Comparison of ENCODE assay signal across 27 mouse cellular contexts in the genomic region with DNA sequence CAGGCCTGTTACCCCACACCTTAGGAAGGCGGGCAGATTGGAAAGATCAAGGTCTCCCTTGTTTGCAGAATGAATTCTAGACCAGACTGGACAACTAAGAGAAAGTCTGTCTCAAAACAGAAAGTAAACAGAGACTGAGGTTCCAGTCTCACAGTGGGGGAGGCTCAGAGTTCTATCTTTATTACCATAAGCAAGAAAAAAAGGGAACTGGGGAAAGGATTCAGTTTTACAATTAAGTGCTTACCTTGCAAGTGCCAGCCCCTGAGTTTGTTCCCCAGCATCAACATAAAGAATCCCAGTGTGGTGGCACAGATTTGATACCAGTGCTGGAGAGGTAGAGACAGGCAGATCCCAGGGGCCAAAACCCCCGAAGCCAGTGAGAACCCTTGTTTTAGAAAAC. TPM values are rescaled to one million over a fixed set of nuclear protein-coding genes. Genes with fewer than 3 reads are reported as not detected.
DNase-seq lines count a peak whose midpoint lies in the region; ATAC-seq and TF ChIP-seq lines count a peak whose summit lies in the region.
"Had no signal": no experiment of that assay in that cellular context is flagged by ENCODE, and none has a peak within 500 bp of the region (broad histone marks: within the 10 kb centered on the region; RNA-seq: fewer than 3 reads in every experiment).

No protein-coding gene starts in this region.

- H3K27me3 ChIP-seq in lung, embryonic 16.5 days (ENCODE audit: control insufficient read depth, insufficient read depth, low read depth, low read length): no peaks in the 10 kb centered on the region
- no peaks in the 10 kb centered on the region for H3K27me3 ChIP-seq in CH12.LX (replicated peaks)
- no peaks in the 10 kb centered on the region for H3K27me3 ChIP-seq in splenic B cell, adult 2 months (ENCODE audit: control insufficient read depth, insufficient read depth, low read length, poor library complexity, severe bottlenecking)
- H3K27me3 ChIP-seq: embryonic facial prominence, embryonic 13.5 days; hindbrain, embryonic 12.5 days; kidney, embryonic 15.5 days; limb, embryonic 12.5 days had no signal

- H3K79me2 ChIP-seq in CH12.LX (replicated peaks; ENCODE audit: control insufficient read depth, extremely low read depth, insufficient read depth, poor library complexity, severe bottlenecking): no peaks in the 10 kb centered on the region

- in situ Hi-C loops in CH12.LX (cut with MboI; ENCODE audit: low pct_ligation_motif_present, low pct_unique_long_range_greater_than_20kb, low sequenced_read_pairs): no loop called here

- no peak for DNase-seq in lung, postnatal 10 days
- peak; percentile 58 for DNase-seq in CH12.LX (ENCODE audit: extremely low read depth)
- DNase-seq in splenic B cell, adult 2 months (ENCODE audit: low read depth, low spot score): peak; percentile 49
- no peak for DNase-seq in kidney, adult 8-10 months
- DNase-seq: adrenal gland, postnatal 36 days; cerebellum, adult 18-20 months; cerebellum, postnatal 14 days; gastrocnemius, postnatal 10 days; heart, postnatal 14 days; kidney, postnatal 36 days; lung, postnatal 14 days; right cerebral cortex, adult 18-20 months; right cerebral cortex, postnatal 4 days; thymus, postnatal 14 days had no signal

- no peak for ATAC-seq in lung, embryonic 16.5 days (ENCODE audit: low read depth)
- ATAC-seq in common myeloid progenitor, adult 5-6 weeks (replicated peaks; ENCODE audit: low read depth, poor library complexity, severe bottlenecking): peak; percentile 43; the same call in 1 of the 2 replicates
- no peak for ATAC-seq in cerebellum, adult (ENCODE audit: insufficient number of reproducible peaks, low FRiP score, low TSS enrichment)
- ATAC-seq: forebrain, embryonic 14.5 days; intestine, postnatal 0 days had no signal

- no peak for TF ChIP-seq RAD21 in CH12.LX (IDR thresholded peaks at IDR 0.05; ENCODE audit: low read depth, low read length)

- peak; percentile 60; the same call in 1 of the 2 replicates for TF ChIP-seq EP300 in CH12.LX (IDR thresholded peaks at IDR 0.05; ENCODE audit: low read length)

- no peak overlapping the region for H3K4me3 ChIP-seq in lung, embryonic 16.5 days (ENCODE audit: low read length)
- no peak overlapping the region for H3K4me3 ChIP-seq in CH12.LX (replicated peaks in 1 of 3; ENCODE audit: low read depth in 2 of 3, low read length in 2 of 3, poor library complexity in 1 of 3)
- H3K4me3 ChIP-seq: embryonic facial prominence, embryonic 13.5 days; erythroblast, embryonic 14.5 days; heart, embryonic 13.5 days; hindbrain, embryonic 12.5 days; kidney, embryonic 15.5 days; limb, embryonic 12.5 days; midbrain, embryonic 10.5 days had no signal

- WGBS in lung, embryonic 16.5 days: 42% methylated on average over 2 of the region's 2 CpGs

- H3K4me2 ChIP-seq in lung, embryonic 16.5 days (ENCODE audit: low read depth, low read length): no peak overlapping the region
- H3K4me2 ChIP-seq in CH12.LX (ENCODE audit: insufficient read depth, low read depth, poor library complexity, severe bottlenecking): peak overlapping the region; percentile 69
- H3K4me2 ChIP-seq: embryonic facial prominence, embryonic 13.5 days; heart, embryonic 13.5 days; hindbrain, embryonic 12.5 days; kidney, embryonic 15.5 days; limb, embryonic 12.5 days had no signal

- H3K9ac ChIP-seq in lung, embryonic 16.5 days (ENCODE audit: low read length): no peak overlapping the region
- H3K9ac ChIP-seq in CH12.LX (ENCODE audit: insufficient read depth, low read depth): no peak overlapping the region
- H3K9ac ChIP-seq: embryonic facial prominence, embryonic 13.5 days; heart, embryonic 13.5 days; hindbrain, embryonic 12.5 days; kidney, embryonic 15.5 days; limb, embryonic 12.5 days; liver, embryonic 14.5 days had no signal

- dilution Hi-C loops in CH12.LX (cut with MboI; ENCODE audit: extremely low pct_ligation_motif_present, extremely low pct_unique_long_range_greater_than_20kb, low sequenced_read_pairs): no loop called here

- no peak for TF ChIP-seq CTCF in CH12.LX (conservative IDR thresholded peaks at IDR 0.05 in 1 of 2, IDR thresholded peaks at IDR 0.05 in 1 of 2; ENCODE audit: low read depth in 2 of 2, low read length in 2 of 2)

- no peaks in the 10 kb centered on the region for H3K36me3 ChIP-seq in lung, embryonic 16.5 days (ENCODE audit: control insufficient read depth, insufficient read depth, low read length)
- H3K36me3 ChIP-seq in CH12.LX (replicated peaks in 1 of 2; ENCODE audit: control insufficient read depth in 1 of 2, insufficient read depth in 1 of 2, low read length in 1 of 2): no peaks in the 10 kb centered on the region
- no peaks in the 10 kb centered on the region for H3K36me3 ChIP-seq in splenic B cell, adult 2 months (ENCODE audit: control insufficient read depth, insufficient read depth, low read length, poor library complexity, severe bottlenecking)
- H3K36me3 ChIP-seq: embryonic facial prominence, embryonic 13.5 days; heart, embryonic 13.5 days; hindbrain, embryonic 12.5 days; kidney, embryonic 15.5 days; limb, embryonic 12.5 days; midbrain, embryonic 10.5 days had no signal

- H3K27ac ChIP-seq in lung, embryonic 16.5 days (ENCODE audit: low read length): peak overlapping the region; percentile 66
- no peak overlapping the region for H3K27ac ChIP-seq in CH12.LX (ENCODE audit: insufficient read depth, low read depth)
- H3K27ac ChIP-seq: embryonic facial prominence, embryonic 13.5 days; heart, embryonic 13.5 days; hindbrain, embryonic 12.5 days; kidney, embryonic 15.5 days; limb, embryonic 12.5 days; liver, embryonic 14.5 days; midbrain, embryonic 10.5 days had no signal

- H3K9me3 ChIP-seq in lung, embryonic 16.5 days (ENCODE audit: control insufficient read depth, low read length): no peaks in the 10 kb centered on the region
- H3K9me3 ChIP-seq in CH12.LX (replicated peaks; ENCODE audit: low read length): peaks cover 3% of the 10 kb centered on the region
- H3K9me3 ChIP-seq: embryonic facial prominence, embryonic 13.5 days; heart, embryonic 13.5 days; hindbrain, embryonic 12.5 days; kidney, embryonic 15.5 days; limb, embryonic 12.5 days; midbrain, embryonic 10.5 days had no signal

- H3K4me1 ChIP-seq in lung, embryonic 16.5 days (replicated peaks; ENCODE audit: control insufficient read depth, insufficient read depth, low read length): peaks cover 4% of the 10 kb centered on the region; the same call in 1 of the 2 replicates
- peaks cover 16 to 44% of the 10 kb centered on the region in 2 experiments for H3K4me1 ChIP-seq in CH12.LX (ENCODE audit: control insufficient read depth in 1 of 2, insufficient read depth in 2 of 2)
- H3K4me1 ChIP-seq: embryonic facial prominence, embryonic 13.5 days; hindbrain, embryonic 12.5 days; kidney, embryonic 15.5 days; limb, embryonic 12.5 days; midbrain, embryonic 10.5 days had no signal

- no peak for TF ChIP-seq POLR2A in CH12.LX (IDR thresholded peaks at IDR 0.05; ENCODE audit: low read depth, low read length)

TF ChIP-seq in CH12.LX, 34 proteins besides CTCF, POLR2A, EP300 and RAD21 (continues in another document):
- no peak for TF ChIP-seq KAT2A (IDR thresholded peaks at IDR 0.05; ENCODE audit: insufficient replicate concordance, low read length)
- TF ChIP-seq MAFK (IDR thresholded peaks at IDR 0.05; ENCODE audit: insufficient replicate concordance, low read length): peak; percentile 80
- peak; percentile 89 for TF ChIP-seq IRF4 (IDR thresholded peaks at IDR 0.05; ENCODE audit: low read depth, low read length)
- no peak for TF ChIP-seq USF1 (IDR thresholded peaks at IDR 0.05; ENCODE audit: low read depth, low read length)
- peak; percentile 25; the same call in 1 of the 2 replicates for TF ChIP-seq BHLHE40 (IDR thresholded peaks at IDR 0.05; ENCODE audit: low read depth, low read length)
- peak; percentile 62 for TF ChIP-seq ZNF384 (IDR thresholded peaks at IDR 0.05; ENCODE audit: low read depth, low read length)
- TF ChIP-seq TCF12 (IDR thresholded peaks at IDR 0.05; ENCODE audit: low read depth, low read length): no peak
- TF ChIP-seq MAZ (IDR thresholded peaks at IDR 0.05; ENCODE audit: low read depth, low read length): no peak
- TF ChIP-seq MEF2A (IDR thresholded peaks at IDR 0.05; ENCODE audit: borderline replicate concordance, low read depth, low read length): peak; percentile 38; the same call in 1 of the 2 replicates
- no peak for TF ChIP-seq SIN3A (IDR thresholded peaks at IDR 0.05; ENCODE audit: low read length)
- TF ChIP-seq NRF1 (IDR thresholded peaks at IDR 0.05; ENCODE audit: low read depth, low read length): no peak
- no peak for TF ChIP-seq HCFC1 (IDR thresholded peaks at IDR 0.05; ENCODE audit: low read depth, low read length)
- no peak for TF ChIP-seq TBP (conservative IDR thresholded peaks at IDR 0.05; ENCODE audit: low read depth, low read length)
- TF ChIP-seq MYC (IDR thresholded peaks at IDR 0.05; ENCODE audit: low read depth, low read length): no peak
- TF ChIP-seq JUN (IDR thresholded peaks at IDR 0.05; ENCODE audit: insufficient read depth, low read depth, low read length): no peak
- TF ChIP-seq ZMIZ1 (IDR thresholded peaks at IDR 0.05; ENCODE audit: low read depth, low read length): no peak
- no peak for TF ChIP-seq NELFE (IDR thresholded peaks at IDR 0.05; ENCODE audit: low read depth, low read length)
- no peak for TF ChIP-seq JUND (conservative IDR thresholded peaks at IDR 0.05; ENCODE audit: low read depth, low read length)
- no peak for TF ChIP-seq CHD2 (IDR thresholded peaks at IDR 0.05; ENCODE audit: low read length)
- no peak for TF ChIP-seq RCOR1 (conservative IDR thresholded peaks at IDR 0.05; ENCODE audit: low read depth, low read length)
- TF ChIP-seq ZKSCAN1 (IDR thresholded peaks at IDR 0.05; ENCODE audit: borderline replicate concordance, low read depth, low read length): no peak
- no peak for TF ChIP-seq GABPA (IDR thresholded peaks at IDR 0.05; ENCODE audit: insufficient replicate concordance, low read depth, low read length)
- TF ChIP-seq PAX5 (IDR thresholded peaks at IDR 0.05; ENCODE audit: low read length): no peak
- TF ChIP-seq CHD1 (IDR thresholded peaks at IDR 0.05; ENCODE audit: low read depth, low read length): no peak

RNA-seq across cellular contexts. Expression of a gene that starts 3.9 kb away (rescaled TPM):
- polyA plus RNA-seq in lung, embryonic 16.5 days (2015; fragmentation: Nextera tagmentation; extraction: Ambion mirVana): 0.92 and 1.4 TPM in 2 replicates
- total RNA-seq in CH12.LX (2012; rRNA removed): 32.7 and 39.8 TPM in 2 replicates
- total RNA-seq in CH12.LX (2014; rRNA removed): 38.8 and 39.1 TPM in 2 replicates
- polyA plus RNA-seq in CH12.LX (2012; ENCODE audit: insufficient read length, low read depth): 62.3 and 69.6 TPM in 2 replicates
- total RNA-seq in common myeloid progenitor, adult 5-6 weeks (2017): 0.69 and 1.2 TPM in 2 replicates
- polyA plus RNA-seq: erythroblast, embryonic 14.5 days had no signal

RNA-seq across cellular contexts. Expression of a gene that starts 28.8 kb away (rescaled TPM):
- 7.8 and 8.1 TPM in 2 replicates for polyA plus RNA-seq in lung, embryonic 16.5 days (2015; fragmentation: Nextera tagmentation; extraction: Ambion mirVana)
- total RNA-seq in CH12.LX (2012; rRNA removed): 0.63 and 0.68 TPM in 2 replicates
- 0.18 TPM in 1 of 2 replicates, not detected in the other for total RNA-seq in CH12.LX (2014; rRNA removed)
- polyA plus RNA-seq in CH12.LX (2012; ENCODE audit: insufficient read length, low read depth): 1.7 and 1.8 TPM in 2 replicates
- total RNA-seq in common myeloid progenitor, adult 5-6 weeks (2017): 0.05 TPM in 1 of 2 replicates, not detected in the other
- polyA plus RNA-seq: erythroblast, embryonic 14.5 days had no signal

Comparison
In these comparisons a context has a peak if more than half of its experiments do, and no peak if none do; other contexts are left out.
1. DNase-seq: peak in CH12.LX (single experiment) and splenic B cell, adult 2 months (single experiment); none in lung, postnatal 10 days (single experiment) and kidney, adult 8-10 months (0 of 2).
2. RNA of a gene that starts 3.9 kb away (total RNA-seq): 32.7 to 39.8 TPM in CH12.LX; 0.69 to 1.2 TPM in common myeloid progenitor, adult 5-6 weeks; every median in the first group is over 10 times any median in the second.